9 mouse cellular contexts compared by ENCODE assay signal in genomic region chr5:125070399-125070798, GRCm38 (mm10).
A peak's percentile ranks its signal among the peaks of the same experiment; 100 is the strongest.
DNase-seq lines count a peak whose midpoint lies in the region; ATAC-seq and TF ChIP-seq lines count a peak whose summit lies in the region.
"Had no signal": no experiment of that assay in that cellular context is flagged by ENCODE, and none has a peak within 500 bp of the region (broad histone marks: within the 10 kb centered on the region; RNA-seq: fewer than 3 reads in every experiment).

No protein-coding gene starts in this region.

- no peak for TF ChIP-seq EP300 in stomach, postnatal 0 days (optimal IDR thresholded peaks at IDR 0.05)

- H3K27me3 ChIP-seq in neural tube, embryonic 12.5 days (replicated peaks): no peaks in the 10 kb centered on the region
- H3K27me3 ChIP-seq in limb, embryonic 11.5 days (ENCODE audit: control insufficient read depth, insufficient read depth, low read length): no peaks in the 10 kb centered on the region
- no peaks in the 10 kb centered on the region for H3K27me3 ChIP-seq in stomach, postnatal 0 days (ENCODE audit: control insufficient read depth, insufficient read depth, low read length)
- H3K27me3 ChIP-seq: liver, embryonic 15.5 days had no signal

- no peaks in the 10 kb centered on the region for H3K9me3 ChIP-seq in neural tube, embryonic 12.5 days
- no peaks in the 10 kb centered on the region for H3K9me3 ChIP-seq in limb, embryonic 11.5 days (ENCODE audit: control insufficient read depth, low read length)
- H3K9me3 ChIP-seq in stomach, postnatal 0 days (ENCODE audit: control insufficient read depth, low read length): no peaks in the 10 kb centered on the region
- H3K9me3 ChIP-seq: liver, embryonic 15.5 days had no signal

- peaks cover 48% of the 10 kb centered on the region for H3K36me3 ChIP-seq in neural tube, embryonic 12.5 days
- peaks cover 12% of the 10 kb centered on the region for H3K36me3 ChIP-seq in limb, embryonic 11.5 days (ENCODE audit: control insufficient read depth, insufficient read depth, low read length)
- H3K36me3 ChIP-seq in stomach, postnatal 0 days (ENCODE audit: control insufficient read depth, insufficient read depth, low read length): peaks cover 20% of the 10 kb centered on the region

- no peak for TF ChIP-seq CTCF in stomach, postnatal 0 days (IDR thresholded peaks at IDR 0.05; ENCODE audit: low read depth)

- H3K4me2 ChIP-seq in neural tube, embryonic 12.5 days (replicated peaks): no peak overlapping the region
- no peak overlapping the region for H3K4me2 ChIP-seq in limb, embryonic 11.5 days (ENCODE audit: low read depth, severe bottlenecking)
- H3K4me2 ChIP-seq in stomach, postnatal 0 days (replicated peaks; ENCODE audit: low read depth): no peak overlapping the region
- H3K4me2 ChIP-seq: liver, embryonic 15.5 days had no signal

- peak; percentile 74 for DNase-seq in cerebellum, adult 9-11 months
- no peak for DNase-seq in cerebellum, adult 8-10 months
- no peak for DNase-seq in neural tube, embryonic 10.5 days (ENCODE audit: extremely low spot score, low spot score)
- DNase-seq in limb, embryonic 11.5 days (ENCODE audit: low spot score): peak; percentile 46
- peak; percentile 64 for DNase-seq in stomach, postnatal 0 days (ENCODE audit: low spot score)
- no peak for DNase-seq in c-Kit-positive CD71-positive TER-119-positive erythroid progenitor cells, embryonic 14.5 days (ENCODE audit: low spot score)
- no peak for DNase-seq in right cerebral cortex, adult 2 months (ENCODE audit: low spot score in 2 of 2)

- H3K4me1 ChIP-seq in neural tube, embryonic 12.5 days: peaks cover 55% of the 10 kb centered on the region
- H3K4me1 ChIP-seq in limb, embryonic 11.5 days (ENCODE audit: control insufficient read depth, insufficient read depth, low read length): peaks cover 39% of the 10 kb centered on the region
- peaks cover 15% of the 10 kb centered on the region for H3K4me1 ChIP-seq in stomach, postnatal 0 days (replicated peaks; ENCODE audit: control insufficient read depth, insufficient read depth)

- WGBS in neural tube, embryonic 12.5 days: 55% methylated on average over 2 of the region's 2 CpGs
- 42% methylated on average over 2 of the region's 2 CpGs for WGBS in limb, embryonic 11.5 days
- WGBS in stomach, postnatal 0 days: 32% methylated on average over 2 of the region's 2 CpGs

- H3K4me3 ChIP-seq in neural tube, embryonic 12.5 days: no peak overlapping the region
- no peak overlapping the region for H3K4me3 ChIP-seq in limb, embryonic 11.5 days (ENCODE audit: low read depth, low read length)
- no peak overlapping the region for H3K4me3 ChIP-seq in stomach, postnatal 0 days (ENCODE audit: low read depth, low read length)
- H3K4me3 ChIP-seq: liver, embryonic 15.5 days had no signal

- no peak for ATAC-seq in neural tube, embryonic 12.5 days (ENCODE audit: low FRiP score, low read depth)
- ATAC-seq in limb, embryonic 11.5 days (ENCODE audit: insufficient number of reproducible peaks, low FRiP score, low TSS enrichment, low read depth): no peak
- ATAC-seq in stomach, postnatal 0 days (ENCODE audit: low FRiP score, low TSS enrichment): peak; percentile 8; the same call in 1 of the 2 replicates

- H3K9ac ChIP-seq in neural tube, embryonic 12.5 days: 0 out of 2 replicates have a peak overlapping the region, but pooled peaks have one; percentile 29
- no peak overlapping the region for H3K9ac ChIP-seq in limb, embryonic 11.5 days (ENCODE audit: low read length)
- no peak overlapping the region for H3K9ac ChIP-seq in stomach, postnatal 0 days (ENCODE audit: low read length)
- H3K9ac ChIP-seq: liver, embryonic 15.5 days had no signal

- H3K27ac ChIP-seq in neural tube, embryonic 12.5 days: peak overlapping the region; percentile 47; the same call in 1 of the 2 replicates
- no peak overlapping the region for H3K27ac ChIP-seq in limb, embryonic 11.5 days (replicated peaks; ENCODE audit: low read depth, low read length)
- peak overlapping the region; percentile 45; the same call in 1 of the 2 replicates for H3K27ac ChIP-seq in stomach, postnatal 0 days (replicated peaks)
- H3K27ac ChIP-seq: liver, embryonic 15.5 days had no signal

Comparison
In these comparisons a context has a peak if more than half of its experiments do, and no peak if none do; other contexts are left out.
1. DNase-seq: peak in cerebellum, adult 9-11 months (single experiment), limb, embryonic 11.5 days (single experiment) and stomach, postnatal 0 days (single experiment); none in cerebellum, adult 8-10 months (single experiment), neural tube, embryonic 10.5 days (single experiment), c-Kit-positive CD71-positive TER-119-positive erythroid progenitor cells, embryonic 14.5 days (single experiment) and right cerebral cortex, adult 2 months (0 of 2).